Mouse (Mus musculus) T-helper 17 cell (primary cell): Measurements from ENCODE around the gene Plxna4.

Experiments used
- in situ Hi-C, 2 experiments: fragments of 300-600 bp; cut with MboI, MseI; formaldehyde crosslinking; loops; 1 replicate in 1 of 2; 2 replicates in 1 of 2; pipeline ENCODE4 v1.15.1; 2025; ENCODE audit warnings: high pct_unique_total_duplicates in 2 of 2

Gene Plxna4

DNA sequence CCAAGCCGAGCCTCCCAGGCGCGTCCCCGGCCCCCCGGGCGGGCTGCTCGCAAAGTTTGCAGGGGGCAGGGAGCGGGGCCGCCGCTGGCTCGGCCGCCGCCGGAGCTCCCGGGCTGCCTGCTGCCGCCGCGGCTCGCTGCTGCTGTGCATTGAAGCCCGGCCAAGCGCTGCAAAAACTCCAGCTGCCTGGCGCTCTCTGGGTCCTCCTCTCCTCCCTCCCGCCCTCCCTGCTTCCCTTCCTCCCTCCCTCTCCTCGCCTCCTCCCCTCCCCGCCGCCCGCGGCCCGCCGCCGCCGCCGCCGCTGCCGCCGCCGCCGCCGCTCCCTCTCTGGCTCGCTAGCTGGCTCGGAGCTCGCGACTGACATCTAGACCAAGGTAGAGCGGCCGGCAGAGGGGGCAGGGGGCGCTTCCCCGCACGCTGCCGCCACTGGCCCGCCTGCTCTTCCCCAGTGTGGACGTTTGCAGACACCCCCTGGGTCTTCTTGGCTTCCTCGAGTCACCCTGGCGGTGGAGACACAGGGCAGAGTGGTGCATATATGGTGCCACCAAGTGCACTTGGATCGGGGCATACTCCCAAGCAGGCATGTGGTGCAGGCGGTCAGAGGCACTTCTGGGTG, at the start of gene Plxna4:
Gene Plxna4 (minus strand): TSS at position 137 of the 616 bp plus-strand sequence.
- in situ Hi-C loops: loop anchor here (5.0 to 10.0 kb wide), 2 partner anchors 643 to 651 kb away; no protein-coding TSS in a partner anchor

DNA sequence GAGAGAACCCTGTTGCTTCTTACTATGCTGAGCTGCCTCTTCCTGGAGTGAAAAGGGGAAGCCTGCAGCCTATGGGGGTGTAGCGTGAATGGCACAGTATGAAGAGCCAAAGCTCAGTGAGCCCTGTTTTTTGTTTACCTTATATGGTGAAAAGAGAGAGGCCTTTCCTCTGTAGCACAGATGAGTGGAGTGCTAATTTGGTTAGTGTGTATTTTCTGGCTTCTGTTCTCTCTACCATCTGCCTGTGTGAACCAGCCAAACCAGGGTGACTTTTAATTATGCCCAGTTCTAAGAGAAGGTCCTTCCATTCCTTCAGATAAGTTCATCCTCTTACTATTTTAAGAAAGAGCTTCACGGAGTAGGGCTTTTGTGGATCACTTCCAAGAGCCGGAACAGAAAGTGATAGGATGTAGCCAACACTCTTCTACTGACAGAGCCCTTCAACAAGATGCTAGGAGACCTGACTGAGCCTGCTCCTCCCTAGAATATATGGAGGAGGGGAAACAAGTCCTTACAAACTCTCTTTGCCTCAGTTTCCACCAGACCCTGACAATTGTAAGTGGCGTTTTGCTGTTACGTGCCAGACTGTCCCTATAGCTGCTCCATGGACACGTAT, 49.7 kb upstream of the Plxna4 start:
- in situ Hi-C loops: no loop called here

DNA sequence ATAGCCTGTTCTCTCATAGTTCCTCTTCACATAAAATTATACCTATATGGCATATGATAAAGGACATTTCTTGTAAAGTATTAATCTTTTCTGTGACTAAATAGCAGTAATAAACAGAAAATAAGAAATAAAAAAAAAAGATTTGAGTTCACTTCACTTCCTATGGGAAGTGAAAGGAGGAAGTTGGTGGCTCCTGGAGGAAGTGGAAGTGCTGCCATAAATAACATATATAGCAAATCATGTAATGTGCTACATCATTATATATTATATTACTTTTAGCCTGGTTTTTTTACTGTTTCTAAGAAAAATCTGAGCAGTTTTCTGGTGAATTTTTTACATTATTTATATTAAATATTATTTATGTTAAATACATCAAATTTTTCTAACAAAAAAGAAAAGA, 22.7 kb upstream of the Plxna4 start:
- in situ Hi-C loops: no loop called here

DNA sequence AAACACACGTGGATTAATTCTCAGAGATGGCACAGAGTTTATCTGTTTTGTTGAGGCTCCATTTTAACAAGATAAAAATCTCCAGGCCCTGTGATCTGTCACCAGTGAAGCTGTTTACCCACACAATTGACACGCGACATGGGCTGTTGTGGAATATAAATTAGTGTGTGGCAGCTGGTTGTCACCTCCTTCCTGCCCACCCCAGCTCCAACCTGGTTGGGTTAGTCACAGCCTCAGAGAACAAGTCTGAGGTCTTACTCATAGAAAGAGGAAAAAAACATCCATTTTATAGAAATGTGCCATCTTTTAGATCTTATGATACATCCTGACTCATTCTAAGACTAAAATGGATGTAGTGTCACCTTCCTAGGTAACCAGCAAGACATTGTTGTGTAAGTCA, 18.8 kb upstream of the Plxna4 start:
- in situ Hi-C loops: loop anchor here in 1 of 2 experiments (10.0 kb wide), 1 partner anchor 868 kb away; no protein-coding TSS in a partner anchor

DNA sequence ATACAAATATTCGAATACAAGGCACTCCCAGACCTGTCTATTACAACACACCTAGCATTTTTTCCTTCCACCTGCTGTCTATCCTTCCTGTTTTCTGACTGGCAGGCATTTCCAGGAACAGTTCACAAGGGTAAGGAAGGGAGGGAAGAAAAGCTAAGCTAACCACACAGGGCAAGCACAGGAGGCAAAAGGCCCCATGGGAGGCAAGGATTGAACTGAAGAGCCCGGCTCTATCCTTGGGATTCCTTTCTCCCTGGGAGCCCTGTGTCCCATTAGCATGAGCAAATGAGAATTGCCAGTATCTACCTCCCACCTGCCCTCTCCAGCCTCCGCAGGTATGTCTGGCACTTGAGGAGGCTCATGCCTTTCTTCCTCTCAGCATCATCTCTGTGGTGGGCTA, 17.6 kb upstream of the Plxna4 start:
- in situ Hi-C loops: loop anchor here in 1 of 2 experiments (10.0 kb wide), 1 partner anchor 869 kb away; no protein-coding TSS in a partner anchor

DNA sequence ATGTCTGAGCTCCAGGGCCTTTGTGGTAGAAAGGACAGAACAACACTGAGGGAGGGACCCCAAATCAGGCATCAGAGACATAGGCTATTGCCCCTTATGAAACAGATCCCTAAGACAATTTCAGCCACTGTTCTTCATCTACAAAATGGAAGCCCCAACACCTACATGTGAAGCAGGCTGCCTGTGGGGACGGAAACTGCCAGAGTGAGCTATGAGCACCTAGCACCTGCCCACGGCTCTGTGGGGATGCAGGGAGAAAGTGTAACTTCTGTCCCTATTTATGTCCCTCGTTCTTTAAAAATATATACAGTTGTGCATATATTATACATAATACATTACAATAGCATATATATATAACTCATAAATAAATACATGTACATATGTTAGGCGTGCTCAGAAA, 16.9 kb upstream of the Plxna4 start:
- in situ Hi-C loops: loop anchor here in 1 of 2 experiments (10.0 kb wide), 1 partner anchor 870 kb away; no protein-coding TSS in a partner anchor

DNA sequence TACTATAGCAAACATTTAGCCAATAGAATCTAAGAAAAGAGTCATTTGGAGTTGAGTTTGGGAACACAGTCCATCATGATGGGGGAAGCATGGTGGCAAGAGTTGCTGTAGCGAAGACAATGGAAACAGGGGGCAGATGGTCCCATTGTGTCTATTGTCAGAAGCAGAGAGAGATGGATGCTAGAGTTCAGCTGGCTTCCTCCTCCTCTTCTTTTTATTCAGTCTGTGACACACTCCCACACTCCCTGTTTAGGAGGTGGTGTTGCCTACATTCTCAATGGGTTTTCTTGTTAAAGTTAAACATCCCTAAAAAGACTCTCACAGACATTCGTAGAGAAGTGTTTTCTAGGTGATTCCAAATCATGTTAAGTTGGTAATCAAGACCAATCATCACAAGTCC, 14.1 kb upstream of the Plxna4 start:
- in situ Hi-C loops: loop anchor here in 1 of 2 experiments (10.0 kb wide), 1 partner anchor 873 kb away; no protein-coding TSS in a partner anchor

DNA sequence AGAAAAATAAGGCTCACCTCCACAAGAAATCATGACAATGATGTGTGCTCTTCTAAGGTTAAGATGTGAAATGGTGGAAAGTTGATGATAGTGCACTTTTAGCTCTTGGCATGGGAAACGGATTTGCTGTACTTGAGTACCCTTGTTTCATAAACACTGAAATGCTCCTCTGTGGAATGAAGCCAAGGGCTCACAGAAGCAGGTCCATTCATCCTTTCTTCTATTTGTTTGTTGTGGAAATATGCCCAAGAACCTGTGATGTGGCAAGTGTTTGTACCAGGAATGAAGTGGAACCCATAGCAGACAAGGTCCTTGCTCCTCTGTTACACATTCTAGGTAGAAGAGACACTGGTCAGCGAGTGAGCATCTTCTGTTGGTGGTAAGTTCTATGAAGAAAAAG, 13.3 kb upstream of the Plxna4 start:
- in situ Hi-C loops: loop anchor here in 1 of 2 experiments (10.0 kb wide), 1 partner anchor 873 kb away; no protein-coding TSS in a partner anchor

DNA sequence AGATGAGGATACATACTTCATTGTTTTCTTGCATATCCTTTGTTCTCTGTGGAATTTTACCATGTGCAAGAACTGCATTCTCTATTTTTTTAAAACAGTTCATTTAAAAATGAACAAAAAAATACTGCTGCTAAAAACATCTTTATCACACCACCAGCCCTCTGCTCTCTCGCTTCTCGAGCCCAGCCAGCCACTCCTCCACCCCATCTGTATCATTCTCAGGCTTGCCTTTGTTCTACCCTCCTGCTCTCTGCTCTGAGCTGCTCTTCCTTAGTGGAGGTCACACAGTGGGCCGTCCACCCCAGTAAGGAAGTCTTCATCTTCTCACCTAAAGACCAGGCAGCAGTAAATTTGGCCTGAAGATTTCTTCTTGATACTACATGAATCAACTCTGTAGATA, 7.6 kb upstream of the Plxna4 start:
- in situ Hi-C loops: loop anchor here in 1 of 2 experiments (10.0 kb wide), 1 partner anchor 1769 kb away; no protein-coding TSS in a partner anchor

DNA sequence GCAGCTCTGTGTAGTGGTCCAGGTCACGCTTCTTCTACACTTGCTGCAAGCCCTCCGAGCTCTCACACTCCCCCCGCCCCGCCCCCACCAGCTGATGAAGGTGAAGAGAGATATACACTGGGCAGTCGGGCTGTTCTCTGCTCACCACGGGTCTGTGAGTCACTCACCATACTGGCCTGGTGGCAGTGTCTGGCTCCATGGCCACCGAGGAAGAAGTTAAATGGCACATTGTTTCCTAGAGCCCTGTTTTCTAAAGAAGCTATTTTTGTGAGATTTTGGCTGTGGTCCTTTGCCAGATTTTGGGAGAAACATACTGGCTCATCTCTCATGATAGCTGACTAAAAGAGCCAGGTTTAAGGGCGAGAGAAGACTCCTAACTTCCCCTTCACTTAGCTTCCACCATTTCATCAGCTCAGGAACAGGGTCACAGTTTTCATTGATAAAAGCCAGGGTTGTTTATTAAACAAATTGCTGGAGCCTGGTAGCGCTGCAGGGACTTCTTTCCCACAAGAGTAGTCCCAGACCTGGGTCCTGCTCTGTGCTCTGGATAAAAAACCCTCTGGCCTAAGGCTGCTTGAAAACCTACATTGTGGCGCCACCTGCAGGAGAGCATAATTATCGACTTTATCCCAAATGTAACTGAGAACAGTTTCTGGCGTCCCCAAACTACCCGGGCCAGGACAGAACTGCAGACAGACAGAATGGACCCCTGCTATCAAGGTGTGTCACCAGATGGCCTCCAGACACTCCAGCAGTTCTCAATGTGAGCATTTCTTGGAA, 3.2 kb upstream of the Plxna4 start:
- in situ Hi-C loops: loop anchor here in 1 of 2 experiments (5.0 to 10.0 kb wide), 2 partner anchors 264 to 1774 kb away; no protein-coding TSS in a partner anchor

DNA sequence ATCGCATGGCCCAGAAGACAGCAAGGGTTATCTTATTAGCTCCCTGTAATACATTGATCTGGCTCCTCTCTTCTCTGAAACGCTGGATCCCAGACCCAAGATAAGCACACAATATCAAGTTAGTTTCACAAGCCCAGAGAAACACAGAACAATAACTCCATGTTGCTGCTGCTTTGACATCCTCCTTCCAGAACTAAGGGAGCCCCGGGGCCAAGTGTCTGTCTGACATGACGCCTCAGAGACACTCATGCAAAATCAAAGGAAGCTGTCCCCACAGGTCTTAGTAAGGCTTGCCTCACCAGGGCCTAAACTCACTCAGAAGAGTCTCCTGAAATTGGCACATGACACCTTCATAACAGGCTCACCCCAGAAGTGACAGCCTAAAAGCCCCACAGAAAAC, 1.6 kb upstream of the Plxna4 start:
- in situ Hi-C loops: loop anchor here (5.0 to 10.0 kb wide), 4 partner anchors 262 to 1775 kb away; no protein-coding TSS in a partner anchor

DNA sequence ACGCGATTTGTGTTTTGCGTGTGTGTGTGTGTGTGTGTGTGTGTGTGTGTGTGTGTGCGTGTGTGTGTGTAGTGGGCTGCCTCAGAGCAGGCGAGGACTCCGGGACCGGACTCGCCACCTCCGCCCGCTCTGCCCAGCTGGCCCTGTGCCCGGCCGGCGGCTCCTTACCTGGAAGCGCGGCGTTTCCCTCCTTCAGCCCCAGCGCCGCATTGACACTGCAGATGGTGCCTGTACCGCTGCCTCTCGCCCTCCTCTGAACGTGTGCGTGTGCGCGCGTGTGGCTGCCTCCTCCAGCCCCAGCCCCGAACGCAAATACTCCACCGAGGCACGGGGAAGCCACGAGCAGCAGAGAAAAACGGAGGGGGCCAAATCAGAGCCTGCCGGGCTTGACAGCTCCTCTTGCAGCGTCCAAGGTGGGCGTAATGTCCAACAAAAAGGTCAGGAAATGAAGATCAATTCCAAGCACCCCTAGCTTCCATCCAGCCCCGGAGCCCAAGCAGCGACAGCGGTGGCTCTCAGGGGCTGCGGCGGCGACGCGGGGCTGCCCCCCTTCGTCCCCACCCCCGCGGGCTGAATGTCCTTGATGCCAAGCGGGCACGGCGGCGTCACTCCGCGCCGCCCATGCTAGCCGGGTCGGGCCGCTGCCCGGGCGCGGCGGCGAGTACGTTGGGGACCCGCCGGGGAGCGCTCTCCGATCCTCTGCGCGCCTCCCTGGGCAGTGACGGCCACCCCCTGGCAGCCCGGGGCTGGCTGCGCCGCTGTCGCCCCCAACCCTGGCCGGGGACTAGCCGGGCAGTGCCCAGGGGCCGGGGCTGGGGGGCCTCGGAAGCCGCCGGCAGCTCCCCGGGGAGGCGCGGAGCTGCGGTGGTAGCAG, 619 bp downstream of the Plxna4 start:
- in situ Hi-C loops: loop anchor here (5.0 to 10.0 kb wide), 2 partner anchors 643 to 650 kb away; no protein-coding TSS in a partner anchor

DNA sequence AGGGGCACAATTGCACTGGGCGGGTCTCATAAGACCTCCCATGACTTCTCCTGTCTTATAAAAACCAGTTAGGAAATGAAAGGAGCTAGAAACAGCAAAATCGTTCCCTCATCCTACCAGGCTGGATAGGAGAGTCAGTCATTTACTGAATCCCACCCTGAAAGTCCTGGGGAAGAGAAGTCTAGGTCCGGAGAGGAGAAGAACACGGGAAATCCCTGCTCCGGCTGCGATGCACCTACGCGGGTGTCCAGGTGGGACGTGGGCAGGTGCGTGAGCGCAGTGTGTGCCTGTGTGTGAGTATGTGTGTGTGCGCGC, 1.2 kb downstream of the Plxna4 start:
- in situ Hi-C loops: loop anchor here (5.0 to 10.0 kb wide), 2 partner anchors 642 to 649 kb away; no protein-coding TSS in a partner anchor

DNA sequence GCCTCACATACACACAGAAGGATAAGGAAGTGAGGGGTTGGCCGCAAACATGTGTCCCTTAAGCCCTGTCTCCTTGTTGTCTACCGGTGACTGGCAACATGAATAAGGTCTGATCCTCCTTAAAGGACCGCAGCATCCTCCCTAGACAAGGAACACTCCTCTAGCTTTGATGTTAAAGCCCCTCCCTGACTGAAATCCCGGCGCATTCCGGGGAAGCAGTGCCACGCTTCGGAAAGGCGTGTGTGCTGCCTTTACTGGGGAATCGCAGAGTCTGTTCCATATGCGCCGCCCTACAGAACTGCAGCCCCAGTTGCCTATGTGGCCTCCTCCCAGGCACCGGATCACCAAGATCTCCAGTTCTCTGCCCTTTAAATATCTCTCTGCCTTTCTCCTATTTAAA, 1.6 kb downstream of the Plxna4 start:
- in situ Hi-C loops: loop anchor here (5.0 to 10.0 kb wide), 2 partner anchors 642 to 649 kb away; no protein-coding TSS in a partner anchor

DNA sequence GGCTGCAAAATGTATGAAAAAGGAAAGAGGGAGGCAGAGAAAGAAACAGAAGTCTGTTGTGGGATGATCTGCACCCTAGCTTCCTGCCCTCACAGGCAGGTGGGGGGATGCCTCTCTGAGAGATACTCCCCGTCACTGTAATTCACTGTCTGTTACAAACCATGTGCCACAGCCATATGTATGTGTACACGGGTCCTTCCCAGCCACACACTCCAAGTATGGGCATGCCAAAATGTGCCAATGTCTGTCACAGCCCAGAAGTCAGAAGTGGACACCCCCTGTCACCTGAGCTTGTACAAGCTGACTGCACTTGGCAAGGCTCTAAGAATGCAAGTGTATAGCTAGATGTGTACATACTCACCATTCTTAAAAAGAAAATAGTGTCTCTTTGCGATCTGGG, 2.8 kb downstream of the Plxna4 start:
- in situ Hi-C loops: loop anchor here (5.0 to 10.0 kb wide), 2 partner anchors 640 to 648 kb away; no protein-coding TSS in a partner anchor

DNA sequence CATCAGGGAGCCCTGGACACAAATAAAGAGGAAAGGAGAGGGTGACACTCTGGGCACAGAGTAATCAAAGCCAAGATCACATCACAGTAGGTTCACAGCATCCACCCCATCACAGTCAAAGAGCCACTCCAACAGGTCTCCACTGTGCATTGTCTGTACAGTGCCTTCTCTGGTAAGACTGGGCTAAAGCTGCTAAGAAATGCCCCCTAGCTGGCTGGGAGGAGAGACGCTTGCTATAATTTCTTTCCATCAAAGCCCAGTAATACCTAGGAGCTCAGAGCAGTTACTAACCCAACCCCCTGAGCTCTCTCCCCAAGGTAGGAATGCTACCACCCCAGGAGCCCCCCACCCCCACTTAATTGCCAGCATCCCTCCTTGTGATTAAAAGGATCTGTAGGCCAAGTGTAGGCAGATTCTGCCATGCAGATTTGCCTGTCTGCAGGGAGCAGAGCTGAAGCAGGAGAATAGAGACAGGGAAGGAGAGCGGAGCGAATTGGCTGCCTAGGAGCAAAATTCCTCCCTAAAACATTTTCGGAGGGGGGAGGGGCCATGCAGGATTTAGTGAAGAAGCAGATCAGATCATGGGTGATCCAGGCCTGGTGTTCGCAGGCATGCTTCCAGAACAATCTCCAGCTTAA, 3.6 kb downstream of the Plxna4 start:
- in situ Hi-C loops: loop anchor here in 1 of 2 experiments (10.0 kb wide), 1 partner anchor 640 kb away; no protein-coding TSS in a partner anchor

DNA sequence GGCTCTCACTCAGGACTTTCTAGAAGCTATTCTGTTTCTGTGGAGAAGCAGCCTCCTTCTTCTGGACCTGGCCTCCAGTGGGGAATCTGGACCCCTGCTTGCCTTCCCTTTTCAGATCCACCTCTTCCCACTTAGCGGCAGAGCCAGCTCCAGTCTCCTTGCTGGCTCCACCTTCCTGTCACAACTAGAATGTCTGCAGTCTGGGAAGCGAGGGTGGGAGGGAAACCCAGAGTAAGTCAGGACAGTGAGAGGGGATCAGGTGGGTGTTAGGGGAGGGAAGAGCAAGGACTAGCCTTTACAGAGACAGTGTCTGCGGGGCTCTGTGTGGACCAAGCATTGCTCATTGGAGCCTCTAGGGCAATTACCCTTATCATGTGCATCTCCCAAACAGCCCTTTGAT, 4.4 kb downstream of the Plxna4 start:
- in situ Hi-C loops: loop anchor here in 1 of 2 experiments (10.0 kb wide), 1 partner anchor 639 kb away; no protein-coding TSS in a partner anchor

DNA sequence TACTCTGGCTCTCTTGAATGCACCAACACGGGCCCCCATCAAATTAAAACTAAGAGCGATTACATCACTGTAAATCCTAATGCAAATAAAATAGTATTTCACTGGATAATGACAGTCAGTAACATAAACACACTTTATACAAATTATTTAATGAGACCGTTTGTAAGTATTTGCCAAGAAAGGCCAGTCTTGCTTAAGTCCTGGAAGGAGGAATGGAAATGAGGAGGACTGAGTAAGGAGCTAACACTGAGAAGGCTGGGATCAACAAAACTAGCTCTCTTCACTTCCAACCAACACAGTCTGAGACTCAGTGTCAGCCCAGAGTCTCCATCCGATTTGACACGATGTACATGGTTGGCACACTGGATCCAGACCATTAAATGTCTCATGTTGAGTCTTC, 16.5 kb downstream of the Plxna4 start:
- in situ Hi-C loops: no loop called here

DNA sequence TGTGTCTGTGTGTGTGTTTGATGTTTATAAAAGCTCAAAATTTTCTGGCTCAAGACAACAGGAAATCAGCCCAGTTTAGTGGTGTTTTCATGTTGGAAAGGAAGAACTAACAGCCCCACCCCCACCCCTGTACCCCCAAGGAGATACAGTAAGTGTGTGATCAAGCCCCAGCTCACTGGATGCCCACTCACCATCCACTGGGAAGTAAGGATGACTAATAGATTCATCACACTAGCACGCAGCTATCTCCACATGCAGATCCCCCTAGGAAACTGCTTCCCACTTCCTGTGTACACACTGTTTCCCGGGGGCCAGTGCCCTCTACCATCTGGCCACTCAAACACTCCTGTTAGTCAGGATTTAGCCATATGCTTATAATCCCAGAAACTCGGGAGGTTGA, 17.5 kb downstream of the Plxna4 start:
- in situ Hi-C loops: no loop called here

DNA sequence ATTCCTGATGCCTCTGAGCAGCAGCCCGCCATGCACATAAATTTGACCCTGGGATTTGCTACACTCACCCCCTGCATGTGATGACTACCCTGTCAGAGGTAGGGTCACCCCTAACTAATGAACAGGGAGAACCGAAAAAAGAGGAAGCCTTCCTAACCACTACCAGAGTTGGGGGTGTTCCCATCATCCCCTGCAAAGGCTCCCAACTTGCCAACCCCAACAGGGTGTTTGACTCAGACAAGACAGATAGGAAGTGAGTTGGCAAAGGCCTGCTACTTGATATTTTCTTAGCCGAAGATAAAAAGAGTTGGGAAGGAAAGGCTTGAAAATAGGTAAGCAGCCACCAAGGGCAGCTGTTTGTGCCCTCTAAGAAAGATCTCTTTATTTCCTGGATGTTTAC, 18.1 kb downstream of the Plxna4 start:
- in situ Hi-C loops: no loop called here
